Mouse (Mus musculus) gonadal fat pad, adult 2 months (tissue): ENCODE measurements around the gene Aox2. TPM values are rescaled to one million over a fixed set of nuclear protein-coding genes. Genes with fewer than 3 reads are reported as not detected.
"Not testable (repeated sequence)": the region's sequence is repeated elsewhere in the genome, so short reads cannot be mapped to it uniquely, and the experiment has no call there.

Experiments used
- DNase-seq: peaks from one replicate; pipeline ENCODE4 v3.0.0-alpha.2; 2012; ENCODE audit warnings: low read depth
- polyA plus RNA-seq: library from polyadenylated mRNA; depleted of rRNA; stranded (reverse); fragments of >200 nt; gene quantifications from 2 replicates; pipeline ENCODE4 v1.2.3, GENCODE M21; 2012

Aox2 gene
- polyA plus RNA-seq, 1 experiment: not detected

GRCm38 (mm10) chr1:58346159-58346558, 68.0 kb downstream of the Aox2 start:
- DNase-seq: no peak

- no peak for DNase-seq
Observed at GRCm38 (mm10) chr1:58348712-58349111, 70.6 kb downstream of the Aox2 start.

GRCm38 (mm10) chr1:58353238-58353893, 75.2 kb downstream of the Aox2 start:
- no peak for DNase-seq

- no peak for DNase-seq
Observed at GRCm38 (mm10) chr1:58358958-58359901, 81.1 kb downstream of the Aox2 start.

- no peak for DNase-seq
Observed at GRCm38 (mm10) chr1:58362296-58362695, 84.2 kb downstream of the Aox2 start.

- DNase-seq: no peak
Observed at GRCm38 (mm10) chr1:58364551-58364950, 86.4 kb downstream of the Aox2 start.

- DNase-seq: no peak
Observed at GRCm38 (mm10) chr1:58365829-58366228, 87.7 kb downstream of the Aox2 start.

- DNase-seq: no peak
Observed at GRCm38 (mm10) chr1:58366737-58367471, 88.8 kb downstream of the Aox2 start.

- no peak for DNase-seq
Observed at GRCm38 (mm10) chr1:58369716-58370115, 91.6 kb downstream of the Aox2 start.

GRCm38 (mm10) chr1:58374266-58374665, 96.1 kb downstream of the Aox2 start:
- not testable (repeated sequence) for DNase-seq

GRCm38 (mm10) chr1:58375574-58376147, 97.5 kb downstream of the Aox2 start:
- no peak for DNase-seq

- DNase-seq: no peak
Observed at GRCm38 (mm10) chr1:58382586-58383281, 104.6 kb downstream of the Aox2 start.

GRCm38 (mm10) chr1:58391421-58392267, 113.5 kb downstream of the Aox2 start:
- DNase-seq: no peak

- no peak for DNase-seq
Observed at GRCm38 (mm10) chr1:58392268-58392651, 114.1 kb downstream of the Aox2 start.

- no peak for DNase-seq
Observed at GRCm38 (mm10) chr1:58392652-58393283, 114.6 kb downstream of the Aox2 start, which contains the start of gene Bzw1. Bzw1 (plus strand) TSS chr1:58392898.

GRCm38 (mm10) chr1:58393284-58394195, 115.4 kb downstream of the Aox2 start:
- DNase-seq: no peak

- DNase-seq: no peak
Observed at GRCm38 (mm10) chr1:58395341-58395740, 117.2 kb downstream of the Aox2 start.

- DNase-seq: no peak
Observed at GRCm38 (mm10) chr1:58396179-58396578, 118.1 kb downstream of the Aox2 start.

- DNase-seq: no peak
Observed at GRCm38 (mm10) chr1:58397731-58398130, 119.6 kb downstream of the Aox2 start.
